Comparison of ENCODE assay signal across 10 mouse cellular contexts in genomic region chr6:128318317-128318716, GRCm38 (mm10). TPM values are rescaled to one million over a fixed set of nuclear protein-coding genes. Genes with fewer than 3 reads are reported as not detected.
DNase-seq lines count a peak whose midpoint lies in the region; ATAC-seq lines count a peak whose summit lies in the region.
"Had no signal": no experiment of that assay in that cellular context is flagged by ENCODE, and none has a peak within 500 bp of the region (broad histone marks: within the 10 kb centered on the region; RNA-seq: fewer than 3 reads in every experiment).

No protein-coding gene starts in this region.

- no peaks in the 10 kb centered on the region for H3K27me3 ChIP-seq in forebrain, embryonic 14.5 days (replicated peaks; ENCODE audit: control insufficient read depth, insufficient read depth, low read length)
- H3K27me3 ChIP-seq: embryonic facial prominence, embryonic 13.5 days had no signal

- peak; percentile 67 for ATAC-seq in forebrain, embryonic 14.5 days

- H3K9ac ChIP-seq in forebrain, embryonic 14.5 days (ENCODE audit: low read length), result no peak overlapping the region
- H3K9ac ChIP-seq: embryonic facial prominence, embryonic 13.5 days had no signal

- H3K4me1 ChIP-seq in forebrain, embryonic 14.5 days (ENCODE audit: control insufficient read depth, insufficient read depth, low read length), result no peaks in the 10 kb centered on the region
- H3K4me1 ChIP-seq: embryonic facial prominence, embryonic 13.5 days; megakaryocyte, embryonic 14.5 days had no signal

- WGBS in forebrain, embryonic 14.5 days, result 13% methylated on average over 4 of the region's 4 CpGs

- no peak overlapping the region for H3K4me2 ChIP-seq in forebrain, embryonic 14.5 days (ENCODE audit: low read length)
- H3K4me2 ChIP-seq: embryonic facial prominence, embryonic 13.5 days had no signal

- H3K9me3 ChIP-seq in forebrain, embryonic 14.5 days (replicated peaks; ENCODE audit: control insufficient read depth, low read length), result no peaks in the 10 kb centered on the region
- H3K9me3 ChIP-seq: embryonic facial prominence, embryonic 13.5 days; megakaryocyte, embryonic 14.5 days had no signal

- H3K36me3 ChIP-seq in forebrain, embryonic 14.5 days (ENCODE audit: control insufficient read depth, insufficient read depth, low read length), result peaks cover 22% of the 10 kb centered on the region

- H3K27ac ChIP-seq in forebrain, embryonic 14.5 days (ENCODE audit: low read depth, low read length), result no peak overlapping the region
- H3K27ac ChIP-seq: embryonic facial prominence, embryonic 13.5 days had no signal

- H3K4me3 ChIP-seq in forebrain, embryonic 14.5 days (ENCODE audit: low read depth, low read length), result no peak overlapping the region
- H3K4me3 ChIP-seq: embryonic facial prominence, embryonic 13.5 days; megakaryocyte, embryonic 14.5 days had no signal

- DNase-seq in ovary, postnatal 14 days (ENCODE audit: low spot score), result peak; percentile 47
- DNase-seq in ovary, postnatal 36 days (ENCODE audit: low spot score), result no peak
- DNase-seq in c-Kit-positive CD71-positive TER-119-negative erythroid progenitor cells, embryonic 14.5 days (ENCODE audit: low read depth), result peak; percentile 61
- DNase-seq in forebrain, embryonic 14.5 days (ENCODE audit: low spot score), result peak; percentile 88
- DNase-seq in induced T-regulatory cell, adult 2 months (ENCODE audit: low read depth), result peak; percentile 86
- peak; percentile 62 to 70 for DNase-seq in left cerebral cortex, adult 18-20 months (ENCODE audit: low spot score in 2 of 2)
- peak; percentile 79 for DNase-seq in mesoderm, embryonic 11.5 days (ENCODE audit: low read depth, low spot score)
- DNase-seq in skeletal muscle tissue, adult 2 months (ENCODE audit: low read depth, low spot score), result peak; percentile 65

RNA-seq across cellular contexts. Expression of gene Tead4, which starts 17.7 kb away (rescaled TPM):
- 0.18 and 0.37 TPM in 2 replicates for polyA plus RNA-seq in forebrain, embryonic 14.5 days (2014; fragmentation: Nextera tagmentation; extraction: Ambion mirVana)
- total RNA-seq in left cerebral cortex, adult 18-20 months (2021), result 1 to 10 TPM in 1 of 2 experiments, under 1 TPM in 1; 0.56 to 1.9 TPM

RNA-seq across cellular contexts. Expression of gene Tulp3, which starts 37.3 kb away (rescaled TPM):
- polyA plus RNA-seq in forebrain, embryonic 14.5 days (2014; fragmentation: Nextera tagmentation; extraction: Ambion mirVana), result 10.4 and 11.5 TPM in 2 replicates
- total RNA-seq in left cerebral cortex, adult 18-20 months (2021), result 10 to 100 TPM; 15.4 to 18.6 TPM

RNA-seq across cellular contexts. Expression of gene Rhno1, which starts 44.4 kb away (rescaled TPM):
- 128 and 131 TPM in 2 replicates for polyA plus RNA-seq in forebrain, embryonic 14.5 days (2014; fragmentation: Nextera tagmentation; extraction: Ambion mirVana)
- total RNA-seq in left cerebral cortex, adult 18-20 months (2021), result 10 to 100 TPM; 18.0 to 18.8 TPM

RNA-seq across cellular contexts. Expression of gene Foxm1, which starts 44.5 kb away (rescaled TPM):
- 18.4 and 21.5 TPM in 2 replicates for polyA plus RNA-seq in forebrain, embryonic 14.5 days (2014; fragmentation: Nextera tagmentation; extraction: Ambion mirVana)
- 1 to 10 TPM; 1.1 to 1.2 TPM for total RNA-seq in left cerebral cortex, adult 18-20 months (2021)

RNA-seq across cellular contexts. Expression of gene Tex52, which starts 56.9 kb away (rescaled TPM):
- 0.32 and 0.61 TPM in 2 replicates for polyA plus RNA-seq in forebrain, embryonic 14.5 days (2014; fragmentation: Nextera tagmentation; extraction: Ambion mirVana)
- 1 to 10 TPM in 1 of 2 experiments, under 1 TPM in 1; 0.68 to 1.3 TPM for total RNA-seq in left cerebral cortex, adult 18-20 months (2021)
